15 mouse cellular contexts compared by ENCODE assay signal in genomic region chr13:20916698-20917511, GRCm38 (mm10).
A peak's percentile ranks its signal among the peaks of the same experiment; 100 is the strongest.
DNase-seq lines count a peak whose midpoint lies in the region; ATAC-seq and TF ChIP-seq lines count a peak whose summit lies in the region.
"Had no signal": no experiment of that assay in that cellular context is flagged by ENCODE, and none has a peak within 500 bp of the region (broad histone marks: within the 10 kb centered on the region; RNA-seq: fewer than 3 reads in every experiment).

No protein-coding gene starts in this region.

- H3K4me3 ChIP-seq in forebrain, embryonic 13.5 days, result no peak overlapping the region
- no peak overlapping the region for H3K4me3 ChIP-seq in forebrain, embryonic 10.5 days
- no peak overlapping the region for H3K4me3 ChIP-seq in ES-E14 (ENCODE audit: insufficient read depth in 1 of 2, low read depth in 1 of 2, low read length in 2 of 2, poor library complexity in 1 of 2, severe bottlenecking in 1 of 2)
- no peak overlapping the region for H3K4me3 ChIP-seq in hindbrain, embryonic 12.5 days
- no peak overlapping the region for H3K4me3 ChIP-seq in midbrain, embryonic 15.5 days
- H3K4me3 ChIP-seq in intestine, embryonic 16.5 days (ENCODE audit: low read length), result no peak overlapping the region
- H3K4me3 ChIP-seq: liver, embryonic 13.5 days had no signal

- 0 out of 2 replicates have a peak, but pooled peaks have one; percentile 51 for ATAC-seq in forebrain, embryonic 13.5 days
- ATAC-seq in hindbrain, embryonic 12.5 days (ENCODE audit: low FRiP score), result peak; percentile 83
- ATAC-seq in midbrain, embryonic 15.5 days (replicated peaks), result peak; percentile 50; the same call in 1 of the 2 replicates
- ATAC-seq in intestine, embryonic 16.5 days, result no peak

- no peaks in the 10 kb centered on the region for H3K4me1 ChIP-seq in forebrain, embryonic 13.5 days
- no peaks in the 10 kb centered on the region for H3K4me1 ChIP-seq in forebrain, embryonic 10.5 days
- no peaks in the 10 kb centered on the region for H3K4me1 ChIP-seq in ES-E14 (ENCODE audit: control insufficient read depth in 2 of 2, insufficient read depth in 2 of 2, low read length in 2 of 2, poor library complexity in 1 of 2)
- peaks cover 7% of the 10 kb centered on the region; the same call in 1 of the 2 replicates for H3K4me1 ChIP-seq in hindbrain, embryonic 12.5 days
- no peaks in the 10 kb centered on the region for H3K4me1 ChIP-seq in midbrain, embryonic 15.5 days
- no peaks in the 10 kb centered on the region for H3K4me1 ChIP-seq in intestine, embryonic 16.5 days (ENCODE audit: control insufficient read depth, insufficient read depth, low read length)
- H3K4me1 ChIP-seq: liver, embryonic 13.5 days had no signal

- H3K9me3 ChIP-seq in forebrain, embryonic 13.5 days (replicated peaks), result no peaks in the 10 kb centered on the region; the same call in 1 of the 2 replicates
- no peaks in the 10 kb centered on the region for H3K9me3 ChIP-seq in forebrain, embryonic 10.5 days
- no peaks in the 10 kb centered on the region for H3K9me3 ChIP-seq in ES-E14 (ENCODE audit: control insufficient read depth, insufficient read depth, low read depth, low read length)
- H3K9me3 ChIP-seq in hindbrain, embryonic 12.5 days (replicated peaks), result no peaks in the 10 kb centered on the region
- no peaks in the 10 kb centered on the region for H3K9me3 ChIP-seq in midbrain, embryonic 15.5 days
- no peaks in the 10 kb centered on the region for H3K9me3 ChIP-seq in intestine, embryonic 16.5 days (ENCODE audit: control insufficient read depth, low read length)
- H3K9me3 ChIP-seq: liver, embryonic 13.5 days had no signal

- no peak overlapping the region for H3K4me2 ChIP-seq in forebrain, embryonic 13.5 days
- H3K4me2 ChIP-seq in hindbrain, embryonic 12.5 days (replicated peaks), result no peak overlapping the region
- no peak overlapping the region for H3K4me2 ChIP-seq in midbrain, embryonic 15.5 days
- no peak overlapping the region for H3K4me2 ChIP-seq in intestine, embryonic 16.5 days (ENCODE audit: low read depth, low read length)
- H3K4me2 ChIP-seq: liver, embryonic 13.5 days had no signal

- no peaks in the 10 kb centered on the region for H3K27me3 ChIP-seq in forebrain, embryonic 13.5 days
- no peaks in the 10 kb centered on the region for H3K27me3 ChIP-seq in forebrain, embryonic 10.5 days (ENCODE audit: poor library complexity, severe bottlenecking)
- no peaks in the 10 kb centered on the region for H3K27me3 ChIP-seq in hindbrain, embryonic 12.5 days
- H3K27me3 ChIP-seq in midbrain, embryonic 15.5 days (replicated peaks), result no peaks in the 10 kb centered on the region
- H3K27me3 ChIP-seq in intestine, embryonic 16.5 days (replicated peaks; ENCODE audit: control insufficient read depth, insufficient read depth, low read length), result no peaks in the 10 kb centered on the region
- H3K27me3 ChIP-seq: liver, embryonic 13.5 days had no signal

- WGBS in forebrain, embryonic 13.5 days, result 84% methylated on average over 10 of the region's 10 CpGs
- WGBS in forebrain, embryonic 10.5 days, result 82% methylated on average over 10 of the region's 10 CpGs
- WGBS in hindbrain, embryonic 12.5 days, result 58% methylated on average over 10 of the region's 10 CpGs
- WGBS in midbrain, embryonic 15.5 days, result 60% methylated on average over 10 of the region's 10 CpGs
- WGBS in intestine, embryonic 16.5 days, result 68% methylated on average over 10 of the region's 10 CpGs

- no peak overlapping the region for H3K9ac ChIP-seq in forebrain, embryonic 13.5 days
- H3K9ac ChIP-seq in ES-E14 (ENCODE audit: insufficient read depth, low read depth, low read length, poor library complexity, severe bottlenecking), result no peak overlapping the region
- no peak overlapping the region for H3K9ac ChIP-seq in hindbrain, embryonic 12.5 days
- no peak overlapping the region for H3K9ac ChIP-seq in midbrain, embryonic 15.5 days
- no peak overlapping the region for H3K9ac ChIP-seq in intestine, embryonic 16.5 days (ENCODE audit: low read depth, low read length)
- H3K9ac ChIP-seq: liver, embryonic 13.5 days had no signal

- no peak overlapping the region for H3K27ac ChIP-seq in forebrain, embryonic 13.5 days
- H3K27ac ChIP-seq in forebrain, embryonic 10.5 days, result no peak overlapping the region
- H3K27ac ChIP-seq in ES-E14 (ENCODE audit: insufficient read depth, low read depth, low read length, poor library complexity, severe bottlenecking), result 0 out of 2 replicates have a peak overlapping the region, but pooled peaks have one; percentile 43
- peak overlapping the region; percentile 67 for H3K27ac ChIP-seq in hindbrain, embryonic 12.5 days
- H3K27ac ChIP-seq in midbrain, embryonic 15.5 days, result no peak overlapping the region
- H3K27ac ChIP-seq in intestine, embryonic 16.5 days (ENCODE audit: low read length), result no peak overlapping the region
- H3K27ac ChIP-seq: liver, embryonic 13.5 days had no signal

- no peak for DNase-seq in forebrain, embryonic 10.5 days (ENCODE audit: extremely low spot score, low spot score)
- no peak for DNase-seq in ES-E14 (ENCODE audit: low read depth, low spot score)
- DNase-seq in spleen, postnatal 4 days (ENCODE audit: low spot score in 2 of 2), result no peak
- no peak for DNase-seq in heart, adult 9 months (ENCODE audit: low spot score in 2 of 2)
- DNase-seq: cerebellum, adult 18-20 months; gastrocnemius, postnatal 36 days; kidney, adult 11 months; kidney, postnatal 4 days; liver, embryonic 13.5 days; lung, postnatal 14 days; thymus, adult 2 months had no signal

- in situ Hi-C loops in ES-E14 (cut with MboI; ENCODE audit: low sequenced_read_pairs in 2 of 2, unreplicated experiment in 2 of 2), result no loop called here

- H3K36me3 ChIP-seq in forebrain, embryonic 13.5 days (ENCODE audit: poor library complexity, severe bottlenecking), result no peaks in the 10 kb centered on the region
- H3K36me3 ChIP-seq in forebrain, embryonic 10.5 days (replicated peaks), result no peaks in the 10 kb centered on the region
- no peaks in the 10 kb centered on the region for H3K36me3 ChIP-seq in ES-E14 (ENCODE audit: control insufficient read depth, insufficient read depth, low read length, poor library complexity, severe bottlenecking)
- H3K36me3 ChIP-seq in hindbrain, embryonic 12.5 days, result no peaks in the 10 kb centered on the region
- H3K36me3 ChIP-seq in midbrain, embryonic 15.5 days (replicated peaks), result no peaks in the 10 kb centered on the region
- H3K36me3 ChIP-seq in intestine, embryonic 16.5 days (ENCODE audit: control insufficient read depth, insufficient read depth, low read length), result no peaks in the 10 kb centered on the region
- H3K36me3 ChIP-seq: liver, embryonic 13.5 days had no signal

TF ChIP-seq in ES-E14, 5 proteins besides CTCF, POLR2A, EP300 and RAD21:
- TF ChIP-seq ZNF384 (IDR thresholded peaks at IDR 0.05; ENCODE audit: low read depth, low read length) (no peak), ZC3H11A (IDR thresholded peaks at IDR 0.05; ENCODE audit: borderline replicate concordance, low read depth, low read length) (no peak), CHD2 (IDR thresholded peaks at IDR 0.05; ENCODE audit: low read depth, low read length) (no peak), MAFK (IDR thresholded peaks at IDR 0.05; ENCODE audit: insufficient read depth, low read depth, low read length) (no peak), HCFC1 (IDR thresholded peaks at IDR 0.05; ENCODE audit: borderline replicate concordance, insufficient read depth, low read length) (no peak)
TF ChIP-seq in ES-E14: peak in this region for 0.

Comparison
In these comparisons a context has a peak if more than half of its experiments do, and no peak if none do; other contexts are left out.
1. H3K27ac ChIP-seq: peak in ES-E14 (single experiment) and hindbrain, embryonic 12.5 days (single experiment); none in forebrain, embryonic 13.5 days (single experiment), forebrain, embryonic 10.5 days (single experiment), midbrain, embryonic 15.5 days (single experiment) and intestine, embryonic 16.5 days (single experiment).